Mouse (Mus musculus) embryonic facial prominence, embryonic 12.5 days (tissue): Measurements from ENCODE around the gene Hilpda. TPM values are rescaled to one million over a fixed set of nuclear protein-coding genes. Genes with fewer than 3 reads are reported as not detected.

Experiments used
- ATAC-seq: fragments of 200-750 bp; cut with Nextera tagmentation; 2 replicates; pipeline ENCODE4 v1.8.0; 2017; ENCODE audit not compliant: insufficient number of reproducible peaks, insufficient read depth, low FRiP score, low TSS enrichment
- H3K27ac ChIP-seq: fragments of 300-500 bp; sonication (generic); 2 replicates; pipeline ENCODE4 v1.5.1; 2016; ENCODE audit warnings: mild to moderate bottlenecking
- H3K27me3 ChIP-seq: fragments of 300-500 bp; sonication (generic); 2 replicates; pipeline ENCODE4 v1.6.1; 2016; ENCODE audit warnings: mild to moderate bottlenecking, moderate library complexity
- H3K36me3 ChIP-seq: fragments of 300-500 bp; sonication (generic); 2 replicates; pipeline ENCODE4 v1.6.1; 2016; ENCODE audit warnings: mild to moderate bottlenecking
- H3K4me1 ChIP-seq: fragments of 300-500 bp; sonication (generic); 2 replicates; pipeline ENCODE4 v1.6.1; 2016
- H3K4me2 ChIP-seq: fragments of 300-500 bp; sonication (generic); replicated peaks from 2 replicates; pipeline ENCODE4 v1.6.1; 2016; ENCODE audit warnings: mild to moderate bottlenecking, moderate library complexity
- H3K4me3 ChIP-seq: fragments of 300-500 bp; sonication (generic); 2 replicates; pipeline ENCODE4 v1.5.1; 2016; ENCODE audit warnings: mild to moderate bottlenecking
- H3K9ac ChIP-seq: fragments of 300-500 bp; sonication (generic); 2 replicates; pipeline ENCODE4 v1.6.1; 2016; ENCODE audit warnings: mild to moderate bottlenecking, moderate library complexity
- H3K9me3 ChIP-seq: fragments of 300-500 bp; sonication (generic); 2 replicates; pipeline ENCODE4 v1.6.1; 2016; ENCODE audit warnings: mild to moderate bottlenecking, moderate library complexity
- WGBS: fragments of 180-500 bp; shearing (Covaris S2); methylation state at CpG from one replicate; pipeline ENCODE4 v1.1.7; 2016; 5-methylcytosine and 5-hydroxymethylcytosine counted together
- polyA plus RNA-seq: library from polyadenylated mRNA; unstranded; fragments of >200 nt; fragmentation: Nextera tagmentation; extraction: Ambion mirVana; gene quantifications from 2 replicates; pipeline ENCODE4 v1.2.1, GENCODE M21; 2016

Gene Hilpda
- polyA plus RNA-seq, 1 experiment from 2014 or later: 36.6 TPM

- 68% methylated on average over 3 of the region's 3 CpGs for WGBS
- H3K4me2 ChIP-seq: no peak overlapping the region
- no peaks in the 10 kb centered on the region for H3K27me3 ChIP-seq
- H3K27ac ChIP-seq: no peak overlapping the region
- no peak overlapping the region for H3K9ac ChIP-seq
- no peaks in the 10 kb centered on the region for H3K36me3 ChIP-seq
- no peak for ATAC-seq
- H3K9me3 ChIP-seq: no peaks in the 10 kb centered on the region
- H3K4me3 ChIP-seq: no peak overlapping the region
- no peaks in the 10 kb centered on the region for H3K4me1 ChIP-seq
Measured at GRCm38 (mm10) chr6:29246183-29246582, 26.1 kb upstream of the Hilpda start.

DNA sequence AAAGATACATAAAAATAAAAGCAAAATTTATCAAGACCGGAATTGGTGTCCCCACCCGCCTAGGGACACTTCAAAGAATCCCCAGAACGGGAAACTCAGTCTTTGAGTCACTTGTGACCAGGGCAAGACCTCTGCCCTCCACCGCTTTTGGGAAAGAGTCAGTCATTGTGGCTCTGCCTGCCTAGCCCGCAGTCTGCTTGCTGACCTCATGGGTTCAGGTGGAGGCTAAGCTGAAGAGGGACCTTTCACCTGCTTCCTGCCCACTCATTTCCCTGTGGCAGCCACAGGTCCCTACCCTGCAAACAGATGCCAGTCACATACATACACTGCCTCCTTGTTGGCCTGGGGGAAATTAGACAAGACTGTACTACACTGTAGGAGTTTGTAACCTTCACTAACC is 25.7 kb upstream of the Hilpda start:
- Histone ChIP-seq H3K9ac (no peak overlapping the region), H3K27ac (no peak overlapping the region), H3K4me3 (no peak overlapping the region), H3K36me3 (no peaks in the 10 kb centered on the region), H3K4me1 (no peaks in the 10 kb centered on the region), H3K4me2 (no peak overlapping the region), H3K9me3 (no peaks in the 10 kb centered on the region), H3K27me3 (no peaks in the 10 kb centered on the region)
- 34% methylated on average over 5 of the region's 5 CpGs for WGBS
- ATAC-seq: no peak

DNA sequence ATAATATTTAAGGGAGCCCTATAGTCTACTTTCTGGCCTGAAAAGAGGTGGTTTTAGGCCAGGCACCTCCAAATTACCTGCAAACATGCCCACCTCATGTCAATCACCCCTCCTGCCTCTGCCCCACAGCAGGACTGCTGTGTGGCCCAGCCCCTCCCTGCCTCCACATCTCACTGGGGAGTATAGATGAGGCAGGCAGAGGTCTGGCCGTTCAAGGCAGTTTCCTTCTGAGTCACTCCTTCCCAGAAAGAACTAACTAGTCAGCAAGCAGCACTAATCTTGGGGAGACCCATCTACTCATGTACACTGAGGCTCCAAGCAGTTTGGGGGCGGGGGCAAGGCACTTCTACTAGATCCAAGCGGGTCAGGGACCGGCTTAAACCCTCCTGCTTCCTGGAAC is 25.2 kb upstream of the Hilpda start:
- no peaks in the 10 kb centered on the region for H3K4me1 ChIP-seq
- no peak for ATAC-seq
- H3K27me3 ChIP-seq: no peaks in the 10 kb centered on the region
- no peak overlapping the region for H3K4me3 ChIP-seq
- no peak overlapping the region for H3K9ac ChIP-seq
- H3K27ac ChIP-seq: no peak overlapping the region
- no peaks in the 10 kb centered on the region for H3K9me3 ChIP-seq
- WGBS: 51% methylated on average over 4 of the region's 4 CpGs
- H3K36me3 ChIP-seq: no peaks in the 10 kb centered on the region
- no peak overlapping the region for H3K4me2 ChIP-seq

- H3K4me3 ChIP-seq: no peak overlapping the region
- no peak overlapping the region for H3K27ac ChIP-seq
- H3K4me2 ChIP-seq: no peak overlapping the region
- no peaks in the 10 kb centered on the region for H3K9me3 ChIP-seq
- H3K36me3 ChIP-seq: no peaks in the 10 kb centered on the region
- ATAC-seq: no peak
- H3K27me3 ChIP-seq: no peaks in the 10 kb centered on the region
- 88% methylated on average over 1 of the region's 1 CpGs for WGBS
- H3K4me1 ChIP-seq: 0 out of 2 replicates have a peak, but pooled peaks cover 7% of the 10 kb centered on the region
- H3K9ac ChIP-seq: no peak overlapping the region
Measured at GRCm38 (mm10) chr6:29259418-29259817, 12.9 kb upstream of the Hilpda start.

- no peak overlapping the region for H3K9ac ChIP-seq
- H3K27ac ChIP-seq: no peak overlapping the region
- ATAC-seq: no peak
- no peaks in the 10 kb centered on the region for H3K4me1 ChIP-seq
- H3K9me3 ChIP-seq: no peaks in the 10 kb centered on the region
- no peak overlapping the region for H3K4me2 ChIP-seq
- no peaks in the 10 kb centered on the region for H3K36me3 ChIP-seq
- H3K27me3 ChIP-seq: no peaks in the 10 kb centered on the region
- H3K4me3 ChIP-seq: no peak overlapping the region
- WGBS: 80% methylated on average over 5 of the region's 5 CpGs
Measured at GRCm38 (mm10) chr6:29261831-29262230, 10.5 kb upstream of the Hilpda start.

DNA sequence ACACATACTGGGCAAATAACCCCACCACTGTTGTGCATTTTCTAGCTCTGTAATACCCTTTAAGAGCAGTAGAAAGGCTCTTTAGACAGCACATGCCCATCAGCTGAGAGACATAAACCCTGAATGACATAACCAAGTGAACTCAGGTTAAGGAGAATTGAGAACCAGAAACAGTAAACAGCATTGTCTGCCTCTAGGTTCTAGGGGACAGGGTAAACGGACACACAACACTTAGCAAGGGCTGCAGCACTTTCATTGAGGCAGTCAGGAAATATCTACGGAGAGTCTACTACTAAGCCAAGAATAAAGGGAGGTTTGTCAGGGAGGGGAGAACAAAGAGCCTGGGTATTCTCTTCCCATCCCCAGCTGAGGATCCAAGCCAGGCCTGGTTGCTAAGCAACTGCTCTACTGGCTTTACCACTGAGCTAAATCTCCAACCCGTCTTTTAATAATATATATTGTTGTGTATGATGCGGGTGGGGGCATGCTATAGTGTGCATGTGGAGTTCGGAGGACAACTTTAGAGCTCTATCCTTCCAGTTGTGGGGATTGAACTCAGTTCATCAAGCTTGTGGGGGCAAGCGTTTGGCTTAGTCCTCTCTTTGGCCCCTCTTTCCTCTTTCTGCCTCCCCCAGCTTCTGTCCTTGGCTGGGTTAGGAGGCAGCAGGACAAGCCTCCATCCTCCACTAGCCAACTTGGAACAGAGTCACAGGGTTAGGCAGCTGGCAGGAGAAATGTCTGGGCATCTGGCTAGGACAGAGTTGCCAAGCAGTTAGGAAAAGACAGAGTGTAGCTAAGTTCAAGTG is 8.4 kb upstream of the Hilpda start:
- no peak overlapping the region for H3K9ac ChIP-seq
- H3K27me3 ChIP-seq: no peaks in the 10 kb centered on the region
- H3K36me3 ChIP-seq: no peaks in the 10 kb centered on the region
- WGBS: 51% methylated on average over 6 of the region's 6 CpGs
- ATAC-seq: no peak
- no peak overlapping the region for H3K4me3 ChIP-seq
- no peaks in the 10 kb centered on the region for H3K9me3 ChIP-seq
- no peaks in the 10 kb centered on the region for H3K4me1 ChIP-seq
- no peak overlapping the region for H3K27ac ChIP-seq
- no peak overlapping the region for H3K4me2 ChIP-seq

- WGBS: 69% methylated on average over 3 of the region's 3 CpGs
Measured at GRCm38 (mm10) chr6:29264456-29264781, 7.9 kb upstream of the Hilpda start.

GRCm38 (mm10) chr6:29266936-29267335 is 5.4 kb upstream of the Hilpda start:
- Histone ChIP-seq H3K9me3 (no peaks in the 10 kb centered on the region), H3K36me3 (no peaks in the 10 kb centered on the region), H3K4me2 (no peak overlapping the region), H3K9ac (no peak overlapping the region), H3K4me1 (no peaks in the 10 kb centered on the region), H3K4me3 (no peak overlapping the region), H3K27me3 (no peaks in the 10 kb centered on the region), H3K27ac (no peak overlapping the region)
- ATAC-seq: no peak
- WGBS: 57% methylated on average over 4 of the region's 4 CpGs

More at GRCm38 (mm10) chr6:29264456-29264781, 7.9 kb upstream of the Hilpda start:
- Histone ChIP-seq H3K27me3 (no peaks in the 10 kb centered on the region), H3K4me2 (no peak overlapping the region), H3K4me1 (no peaks in the 10 kb centered on the region), H3K9me3 (no peaks in the 10 kb centered on the region), H3K27ac (no peak overlapping the region), H3K9ac (no peak overlapping the region), H3K36me3 (no peaks in the 10 kb centered on the region), H3K4me3 (no peak overlapping the region)
- ATAC-seq: no peak

GRCm38 (mm10) chr6:29269006-29269668 is 3.2 kb upstream of the Hilpda start:
- Histone ChIP-seq H3K27me3 (no peaks in the 10 kb centered on the region), H3K36me3 (no peaks in the 10 kb centered on the region), H3K4me3 (no peak overlapping the region), H3K4me2 (no peak overlapping the region), H3K9me3 (no peaks in the 10 kb centered on the region), H3K9ac (no peak overlapping the region), H3K27ac (no peak overlapping the region), H3K4me1 (0 out of 2 replicates have a peak, but pooled peaks cover 8% of the 10 kb centered on the region)
- ATAC-seq: no peak
- 69% methylated on average over 6 of the region's 6 CpGs for WGBS

DNA sequence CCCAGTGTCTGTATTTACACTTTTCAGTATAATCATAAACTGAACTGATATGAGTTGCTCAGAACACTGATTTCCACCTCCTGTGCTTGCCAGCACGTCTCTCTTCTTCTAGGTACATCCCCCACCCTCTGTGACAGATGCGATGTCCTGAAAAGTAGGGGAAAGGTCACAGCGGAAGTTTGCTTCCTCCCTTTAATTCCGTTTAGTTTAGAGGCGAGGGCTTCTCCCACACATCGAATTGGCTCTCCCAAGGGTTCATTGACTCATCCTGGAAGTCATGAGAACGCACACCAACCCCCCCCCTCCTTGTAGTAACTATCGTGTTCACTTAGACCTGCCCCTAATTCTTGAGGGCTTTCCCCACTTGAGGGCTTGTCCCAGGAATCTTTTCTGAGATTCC is 1.3 kb upstream of the Hilpda start:
- whole genome bisulfite sequencing: 12% methylated on average over 8 of the region's 8 CpGs
- Histone ChIP-seq H3K27me3 (no peaks in the 10 kb centered on the region), H3K4me1 (0 out of 2 replicates have a peak, but pooled peaks cover 8% of the 10 kb centered on the region), H3K9me3 (no peaks in the 10 kb centered on the region), H3K36me3 (peaks cover 10% of the 10 kb centered on the region), H3K9ac (no peak overlapping the region), H3K4me2 (no peak overlapping the region), H3K4me3 (no peak overlapping the region), H3K27ac (no peak overlapping the region)
- no peak for ATAC-seq

GRCm38 (mm10) chr6:29276746-29277145 is 4.5 kb downstream of the Hilpda start:
- 93% methylated on average over 5 of the region's 5 CpGs for WGBS
- H3K4me1 ChIP-seq: 0 out of 2 replicates have a peak, but pooled peaks cover 8% of the 10 kb centered on the region
- H3K27me3 ChIP-seq: no peaks in the 10 kb centered on the region
- no peaks in the 10 kb centered on the region for H3K9me3 ChIP-seq
- no peak for ATAC-seq
- H3K9ac ChIP-seq: no peak overlapping the region
- peaks cover 10% of the 10 kb centered on the region for H3K36me3 ChIP-seq
- no peak overlapping the region for H3K4me3 ChIP-seq
- no peak overlapping the region for H3K27ac ChIP-seq
- no peak overlapping the region for H3K4me2 ChIP-seq
